Mouse (Mus musculus) kidney, postnatal 25 days (tissue): ENCODE measurements around the gene Gm17078.
"Not testable (repeated sequence)": the region's sequence is repeated elsewhere in the genome, so short reads cannot be mapped to it uniquely, and the experiment has no call there.

Source experiments
- DNase-seq, 2 experiments: peaks; one replicate each; pipeline ENCODE4 v3.0.0; 2021; ENCODE audit warnings: mixed read lengths in 2 of 2

The Gm17078 gene

GRCm38 (mm10) chr14:51611210-51611609 lies at the start of gene Gm17078:
Gm17078 (minus strand) TSS chr14:51611310.
- no peak for DNase-seq

- DNase-seq = not testable (repeated sequence)
Observed at GRCm38 (mm10) chr14:51635566-51635965, 24.5 kb upstream of the Gm17078 start, which contains the start of gene Gm4181. Gm4181 (minus strand) TSS chr14:51635666.

GRCm38 (mm10) chr14:51632426-51632825 lies 21.3 kb upstream of the Gm17078 start:
- peak; percentile 2 to 40 for DNase-seq

GRCm38 (mm10) chr14:51592039-51592438 lies 19.1 kb downstream of the Gm17078 start, which contains the start of gene Gm17174:
Gm17174 (minus strand) TSS chr14:51592139.
- not testable (repeated sequence) for DNase-seq

- DNase-seq = not testable (repeated sequence)
Observed at GRCm38 (mm10) chr14:51573963-51574362, 37.1 kb downstream of the Gm17078 start, which contains the start of gene Gm17175. Gm17175 (minus strand) TSS chr14:51574063.
